Mouse (Mus musculus): ENCODE results near the gene Trmt11. TPM values are rescaled to one million over a fixed set of nuclear protein-coding genes. Genes with fewer than 3 reads are reported as not detected.
"Not testable (repeated sequence)": the region's sequence is repeated elsewhere in the genome, so short reads cannot be mapped to it uniquely, and the experiment has no call there.

Gene Trmt11
- 0.15 and 0.31 TPM in 2 replicates for polyA plus RNA-seq (2012)

DNA sequence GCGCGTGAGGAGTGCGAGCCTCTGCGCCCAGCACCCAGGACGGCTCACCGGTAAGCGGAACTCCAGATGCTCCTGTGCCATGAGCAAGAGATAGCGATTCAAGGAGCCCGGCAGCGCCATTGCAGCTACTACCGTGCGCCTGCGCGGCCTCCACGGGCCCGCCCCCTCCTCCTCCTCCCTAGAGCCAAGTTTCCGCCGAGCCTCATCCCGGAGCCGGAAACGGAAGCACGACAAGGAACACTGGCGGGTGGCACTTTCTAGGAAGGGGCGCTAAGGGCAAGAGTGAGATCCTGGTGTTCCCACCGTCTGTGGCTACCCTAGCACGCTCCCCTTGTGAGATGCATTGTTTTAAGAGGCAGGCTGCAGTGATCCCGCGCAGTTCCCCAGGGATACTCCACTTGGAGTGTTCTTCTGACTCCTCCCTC is at the start of gene Trmt11:
Gene Trmt11, minus strand, starts transcription at position 208 of the 425 bp plus-strand sequence.
- H3K27me3 ChIP-seq (ENCODE audit: control insufficient read depth): no peaks in the 10 kb centered on the region
- TF ChIP-seq TAL1 (IDR thresholded peaks at IDR 0.05; ENCODE audit: low read length) (no peak), GATA1 (IDR thresholded peaks at IDR 0.05; ENCODE audit: low read length) (no peak)
- H3K4me1 ChIP-seq (ENCODE audit: control insufficient read depth): peaks cover 34% of the 10 kb centered on the region
- peaks cover 33% of the 10 kb centered on the region for H3K36me3 ChIP-seq (ENCODE audit: control insufficient read depth)
- peak within 1 kb of the TSS; percentile 76 for H3K4me3 ChIP-seq (replicated peaks)
- no peaks in the 10 kb centered on the region for H3K9me3 ChIP-seq (ENCODE audit: control insufficient read depth, low read length)

DNA sequence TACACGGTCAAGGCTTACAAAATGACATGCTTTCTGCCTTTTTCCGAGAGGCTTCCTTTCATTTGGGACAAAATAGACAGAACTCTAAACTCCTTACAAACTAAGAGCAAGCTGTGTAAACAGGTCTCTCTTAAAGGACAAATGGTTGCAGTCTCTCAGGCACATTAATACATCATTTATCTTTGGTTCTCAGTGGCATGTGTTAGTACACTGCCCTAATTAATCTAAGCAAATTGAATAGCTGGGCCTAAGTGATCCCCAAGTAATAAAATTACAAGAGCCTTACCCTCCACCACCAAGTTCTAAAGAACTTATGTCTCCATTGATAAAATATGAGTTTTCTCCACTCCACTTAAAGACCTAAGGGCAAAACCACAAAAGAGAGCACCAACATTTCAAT is 47.1 kb upstream of the Trmt11 start:
- Histone ChIP-seq H3K27me3 (ENCODE audit: control insufficient read depth) (no peaks in the 10 kb centered on the region), H3K4me1 (ENCODE audit: control insufficient read depth) (no peaks in the 10 kb centered on the region), H3K36me3 (ENCODE audit: control insufficient read depth) (peaks cover 73% of the 10 kb centered on the region), H3K4me3 (replicated peaks) (no peak overlapping the region), H3K9me3 (ENCODE audit: control insufficient read depth, low read length) (no peaks in the 10 kb centered on the region)
- no peak for TF ChIP-seq GATA1 (IDR thresholded peaks at IDR 0.05; ENCODE audit: low read length)
- no peak for TF ChIP-seq TAL1 (IDR thresholded peaks at IDR 0.05; ENCODE audit: low read length)

DNA sequence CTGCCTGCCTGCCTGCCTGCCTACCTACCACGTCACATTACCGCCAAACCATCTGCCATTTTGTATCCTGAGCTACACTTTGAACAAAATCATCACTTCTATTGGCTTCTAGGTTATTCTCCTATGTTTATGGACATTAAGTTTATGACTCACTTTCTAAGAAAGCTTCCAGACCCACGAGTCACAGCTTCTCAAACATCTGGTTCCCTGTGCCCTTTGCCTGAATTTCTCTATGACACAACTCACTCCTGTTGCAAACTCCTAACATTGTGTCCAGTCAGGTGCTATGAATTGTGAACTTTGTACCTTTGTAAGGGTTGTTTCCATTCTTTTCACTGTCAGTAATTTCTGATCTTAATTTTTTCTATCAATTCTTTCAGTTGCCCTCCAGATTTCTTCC is 37.7 kb upstream of the Trmt11 start:
- H3K27me3 ChIP-seq (ENCODE audit: control insufficient read depth): no peaks in the 10 kb centered on the region
- no peak overlapping the region for H3K4me3 ChIP-seq (replicated peaks)
- peaks cover 13% of the 10 kb centered on the region for H3K4me1 ChIP-seq (ENCODE audit: control insufficient read depth)
- H3K9me3 ChIP-seq (ENCODE audit: control insufficient read depth, low read length): no peaks in the 10 kb centered on the region
- no peaks in the 10 kb centered on the region; the same call in 1 of the 2 replicates for H3K36me3 ChIP-seq (ENCODE audit: control insufficient read depth)
- no peak for TF ChIP-seq TAL1 (IDR thresholded peaks at IDR 0.05; ENCODE audit: low read length)
- TF ChIP-seq GATA1 (IDR thresholded peaks at IDR 0.05; ENCODE audit: low read length): no peak

GRCm38 (mm10) chr10:30636474-30637154 is 36.1 kb upstream of the Trmt11 start:
- not testable (repeated sequence) for H3K36me3 ChIP-seq (ENCODE audit: control insufficient read depth); H3K27me3 ChIP-seq (ENCODE audit: control insufficient read depth); H3K9me3 ChIP-seq (ENCODE audit: control insufficient read depth, low read length); H3K4me3 ChIP-seq (replicated peaks)
- peaks cover 29% of the 10 kb centered on the region for H3K4me1 ChIP-seq (ENCODE audit: control insufficient read depth)

DNA sequence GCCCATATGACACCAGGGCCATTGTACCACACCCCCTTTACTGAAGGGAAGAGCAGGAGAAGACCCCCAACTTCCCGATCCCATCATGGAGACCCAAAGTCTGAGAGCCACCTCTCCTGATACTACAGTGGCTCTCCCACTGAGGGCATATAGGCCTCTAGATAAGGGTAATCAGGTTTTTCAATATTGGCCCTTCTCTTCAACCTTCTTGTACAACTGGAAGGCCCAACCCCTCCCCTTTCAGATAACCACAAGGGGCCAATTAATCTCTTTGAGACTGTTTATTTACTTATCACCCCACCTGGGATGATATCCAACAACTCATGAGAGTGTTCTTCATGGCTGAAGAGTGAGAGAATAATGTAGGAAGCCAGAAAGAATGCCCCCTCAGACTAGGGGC is 32.2 kb upstream of the Trmt11 start:
- TF ChIP-seq TAL1 (IDR thresholded peaks at IDR 0.05; ENCODE audit: low read length): no peak
- TF ChIP-seq GATA1 (IDR thresholded peaks at IDR 0.05; ENCODE audit: low read length): 0 out of 2 replicates have a peak, but pooled peaks have one; percentile 25
- H3K4me1 ChIP-seq (ENCODE audit: control insufficient read depth): peaks cover 45% of the 10 kb centered on the region
- H3K27me3 ChIP-seq (ENCODE audit: control insufficient read depth): no peaks in the 10 kb centered on the region
- peaks cover 6% of the 10 kb centered on the region for H3K36me3 ChIP-seq (ENCODE audit: control insufficient read depth)
- H3K4me3 ChIP-seq (replicated peaks): no peak overlapping the region
- H3K9me3 ChIP-seq (ENCODE audit: control insufficient read depth, low read length): peaks cover 3% of the 10 kb centered on the region

- Histone ChIP-seq H3K9me3 (ENCODE audit: control insufficient read depth, low read length) (peaks cover 3% of the 10 kb centered on the region), H3K4me1 (ENCODE audit: control insufficient read depth) (peaks cover 45% of the 10 kb centered on the region), H3K36me3 (ENCODE audit: control insufficient read depth) (peaks cover 6% of the 10 kb centered on the region), H3K27me3 (ENCODE audit: control insufficient read depth) (no peaks in the 10 kb centered on the region), H3K4me3 (replicated peaks) (no peak overlapping the region)
- TF ChIP-seq TAL1 (IDR thresholded peaks at IDR 0.05; ENCODE audit: low read length) (no peak), GATA1 (IDR thresholded peaks at IDR 0.05; ENCODE audit: low read length) (no peak)
These were observed 29.4 kb upstream of the Trmt11 start for GRCm38 (mm10) chr10:30629977-30630376.

DNA sequence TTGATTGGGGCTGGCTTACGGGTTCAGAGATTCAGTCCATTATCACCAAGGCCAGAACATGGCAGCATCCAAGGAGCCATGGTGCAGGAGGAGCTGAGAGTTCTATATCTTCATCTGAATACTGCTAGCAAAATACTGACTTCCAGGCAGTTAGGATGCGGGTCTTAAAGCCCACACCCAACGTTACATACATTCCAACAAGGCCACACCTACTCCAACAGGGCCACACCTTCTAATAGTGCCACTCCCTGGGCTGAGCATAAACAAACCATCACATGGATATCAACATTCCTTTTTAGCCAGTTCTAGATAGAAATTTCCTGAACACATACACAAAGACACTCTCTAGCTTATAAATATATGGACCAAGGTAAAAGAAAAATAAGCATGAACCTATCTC is 29.0 kb upstream of the Trmt11 start, which contains the start of gene Hint3:
Gene Hint3, minus strand, starts transcription at position 120 of the 400 bp plus-strand sequence.
- Histone ChIP-seq H3K4me3 (replicated peaks) (no peak within 1 kb of the TSS), H3K9me3 (ENCODE audit: control insufficient read depth, low read length) (peaks cover 3% of the 10 kb centered on the region), H3K36me3 (ENCODE audit: control insufficient read depth) (peaks cover 6% of the 10 kb centered on the region), H3K27me3 (ENCODE audit: control insufficient read depth) (no peaks in the 10 kb centered on the region), H3K4me1 (ENCODE audit: control insufficient read depth) (peaks cover 45% of the 10 kb centered on the region)
- no peak for TF ChIP-seq TAL1 (IDR thresholded peaks at IDR 0.05; ENCODE audit: low read length)

DNA sequence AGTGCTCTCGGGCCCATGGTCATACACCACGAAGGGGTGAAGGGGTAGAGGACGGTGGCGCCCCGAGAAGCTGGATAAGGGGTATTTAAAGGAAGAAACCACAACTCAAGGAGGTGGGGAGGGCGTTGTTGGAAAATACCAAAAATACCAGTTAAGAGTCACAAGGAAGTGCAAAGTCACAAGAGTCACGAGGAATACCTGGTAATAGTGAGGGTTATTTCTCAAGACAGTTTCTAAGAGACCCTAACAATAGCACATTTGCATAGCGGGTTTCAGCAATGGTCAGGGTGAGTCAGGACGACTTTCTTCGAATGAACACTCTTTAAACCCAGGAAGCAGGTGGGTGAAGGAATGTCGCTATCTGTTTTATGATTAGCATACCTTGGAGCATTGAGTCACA is 27.9 kb upstream of the Trmt11 start:
- H3K4me3 ChIP-seq (replicated peaks); H3K36me3 ChIP-seq (ENCODE audit: control insufficient read depth); H3K9me3 ChIP-seq (ENCODE audit: control insufficient read depth, low read length); H3K27me3 ChIP-seq (ENCODE audit: control insufficient read depth): not testable (repeated sequence)
- peaks cover 39% of the 10 kb centered on the region for H3K4me1 ChIP-seq (ENCODE audit: control insufficient read depth)

DNA sequence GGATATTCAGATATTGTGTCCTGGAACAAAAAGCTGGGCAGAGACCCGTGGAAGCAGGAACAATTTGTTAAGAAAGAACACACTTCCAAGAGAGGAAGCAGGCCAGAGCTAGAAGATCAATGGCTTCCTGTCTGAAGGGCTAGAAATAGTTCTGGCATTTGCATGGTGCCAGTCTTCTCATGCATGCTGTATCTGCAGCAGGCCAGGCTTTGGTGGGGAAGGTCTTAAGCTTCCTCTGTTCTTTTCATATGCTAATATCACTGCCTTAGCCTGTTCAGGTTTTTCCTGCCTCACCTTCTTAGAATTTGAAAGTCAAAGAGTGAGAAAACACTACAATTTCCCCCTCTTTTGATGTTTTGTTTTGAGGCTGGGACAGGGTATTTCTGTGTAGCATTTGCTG is 27.0 kb upstream of the Trmt11 start:
- Histone ChIP-seq H3K36me3 (ENCODE audit: control insufficient read depth) (peaks cover 6% of the 10 kb centered on the region), H3K4me1 (ENCODE audit: control insufficient read depth) (peaks cover 30% of the 10 kb centered on the region), H3K27me3 (ENCODE audit: control insufficient read depth) (no peaks in the 10 kb centered on the region), H3K4me3 (replicated peaks) (no peak overlapping the region), H3K9me3 (ENCODE audit: control insufficient read depth, low read length) (peaks cover 3% of the 10 kb centered on the region)
- TF ChIP-seq GATA1 (IDR thresholded peaks at IDR 0.05; ENCODE audit: low read length): no peak
- no peak for TF ChIP-seq TAL1 (IDR thresholded peaks at IDR 0.05; ENCODE audit: low read length)

Data from erythroblast, embryonic 14.5 days (primary cell).